Mouse (Mus musculus) ES-E14 (cell line): ENCODE results near the gene Doc2b.

Experiments
- CHD2 ChIP-seq: IDR thresholded peaks from 2 replicates; pipeline ENCODE4 v1.6.1; 2014; ENCODE audit warnings: mild to moderate bottlenecking, low read depth, low read length, inconsistent platforms
- MAFK ChIP-seq: IDR thresholded peaks from 2 replicates; pipeline ENCODE4 v1.6.1; 2014; ENCODE audit warnings: mild to moderate bottlenecking, low read depth, low read length, inconsistent platforms; ENCODE audit not compliant: insufficient read depth
- ZNF384 ChIP-seq: IDR thresholded peaks from 2 replicates; pipeline ENCODE4 v1.6.1; 2012; ENCODE audit warnings: low read depth, low read length, inconsistent platforms

DNA sequence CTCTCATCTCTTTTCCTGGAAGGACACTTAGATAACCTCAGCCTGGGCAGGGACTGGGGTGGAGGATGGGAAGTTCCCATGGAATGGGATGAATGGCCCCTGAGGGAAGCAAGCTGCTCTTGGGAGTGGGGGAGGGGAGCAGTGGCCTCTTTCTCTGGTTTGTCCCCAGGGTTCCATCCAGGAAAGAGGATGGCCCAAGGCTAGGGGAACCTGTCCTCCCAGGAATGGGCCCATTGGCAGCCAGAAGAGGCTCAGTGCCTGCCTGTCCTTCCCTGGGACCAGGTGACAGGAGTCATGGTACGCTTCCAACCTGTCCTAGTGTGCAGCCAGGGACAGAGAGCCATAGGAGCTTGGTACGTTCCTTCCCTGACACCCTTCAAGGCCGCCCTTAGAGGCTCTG is 45.7 kb upstream of the Doc2b start:
- no peak for TF ChIP-seq CHD2
- no peak for TF ChIP-seq ZNF384
- TF ChIP-seq MAFK = no peak
